ENCODE assay signal across 16 mouse cellular contexts in genomic region chr19:31199583-31199982, GRCm38 (mm10).
DNase-seq lines count a peak whose midpoint lies in the region; ATAC-seq lines count a peak whose summit lies in the region.
"Had no signal": no experiment of that assay in that cellular context is flagged by ENCODE, and none has a peak within 500 bp of the region (broad histone marks: within the 10 kb centered on the region; RNA-seq: fewer than 3 reads in every experiment).

No protein-coding gene starts in this region.

- WGBS in intestine, embryonic 14.5 days = 27% methylated on average over 5 of the region's 5 CpGs
- 35% methylated on average over 5 of the region's 5 CpGs for WGBS in intestine, embryonic 15.5 days

- no peaks in the 10 kb centered on the region for H3K27me3 ChIP-seq in intestine, embryonic 14.5 days (replicated peaks; ENCODE audit: control insufficient read depth, insufficient read depth, low read length)
- H3K27me3 ChIP-seq in intestine, embryonic 15.5 days (replicated peaks) = no peaks in the 10 kb centered on the region
- H3K27me3 ChIP-seq: embryonic facial prominence, embryonic 15.5 days; forebrain, embryonic 12.5 days; hindbrain, embryonic 15.5 days; midbrain, embryonic 12.5 days had no signal

- no peaks in the 10 kb centered on the region for H3K36me3 ChIP-seq in intestine, embryonic 14.5 days (ENCODE audit: control insufficient read depth, insufficient read depth, low read length)
- H3K36me3 ChIP-seq in intestine, embryonic 15.5 days = no peaks in the 10 kb centered on the region
- H3K36me3 ChIP-seq: embryonic facial prominence, embryonic 15.5 days; forebrain, embryonic 12.5 days; hindbrain, embryonic 15.5 days; midbrain, embryonic 12.5 days had no signal

- no peak overlapping the region for H3K9ac ChIP-seq in intestine, embryonic 14.5 days (ENCODE audit: low read length)
- no peak overlapping the region for H3K9ac ChIP-seq in intestine, embryonic 15.5 days
- H3K9ac ChIP-seq: embryonic facial prominence, embryonic 15.5 days; forebrain, embryonic 12.5 days; hindbrain, embryonic 15.5 days; midbrain, embryonic 12.5 days had no signal

- no peak overlapping the region for H3K4me3 ChIP-seq in intestine, embryonic 14.5 days (ENCODE audit: low read depth, low read length)
- no peak overlapping the region for H3K4me3 ChIP-seq in intestine, embryonic 15.5 days (replicated peaks)
- H3K4me3 ChIP-seq: embryonic facial prominence, embryonic 15.5 days; forebrain, embryonic 12.5 days; hindbrain, embryonic 15.5 days; midbrain, embryonic 12.5 days had no signal

- no peak for DNase-seq in intestine, embryonic 14.5 days (ENCODE audit: low spot score)
- peak; percentile 39 for DNase-seq in CD4-positive, CD25-positive, alpha-beta regulatory T cell, adult 2 months (ENCODE audit: low read depth, low spot score)
- DNase-seq in naive thymus-derived CD4-positive, alpha-beta T cell, adult 2 months (ENCODE audit: low read depth) = peak; percentile 49
- DNase-seq in embryo, embryonic 10.5 days (ENCODE audit: low spot score) = no peak
- DNase-seq in kidney, postnatal 10 days = no peak
- DNase-seq: cerebellum, postnatal 10 days; kidney, postnatal 14 days; layer of hippocampus, adult 9-11 months; right cerebral cortex, postnatal 4 days had no signal

- peak overlapping the region; percentile 47; the same call in 1 of the 2 replicates for H3K27ac ChIP-seq in intestine, embryonic 14.5 days (ENCODE audit: low read depth)
- H3K27ac ChIP-seq in intestine, embryonic 15.5 days = no peak overlapping the region
- H3K27ac ChIP-seq: embryonic facial prominence, embryonic 15.5 days; forebrain, embryonic 12.5 days; hindbrain, embryonic 15.5 days; midbrain, embryonic 12.5 days had no signal

- H3K4me1 ChIP-seq in intestine, embryonic 14.5 days (replicated peaks; ENCODE audit: control insufficient read depth, insufficient read depth, low read length) = peaks cover 4% of the 10 kb centered on the region
- no peaks in the 10 kb centered on the region for H3K4me1 ChIP-seq in intestine, embryonic 15.5 days (replicated peaks)
- H3K4me1 ChIP-seq: embryonic facial prominence, embryonic 15.5 days; hindbrain, embryonic 15.5 days had no signal

- H3K4me2 ChIP-seq in intestine, embryonic 14.5 days (ENCODE audit: low read length) = peak overlapping the region; percentile 13; the same call in 1 of the 2 replicates
- H3K4me2 ChIP-seq in intestine, embryonic 15.5 days (replicated peaks) = no peak overlapping the region
- H3K4me2 ChIP-seq: embryonic facial prominence, embryonic 15.5 days; forebrain, embryonic 12.5 days; hindbrain, embryonic 15.5 days; midbrain, embryonic 12.5 days had no signal

- no peaks in the 10 kb centered on the region for H3K9me3 ChIP-seq in intestine, embryonic 14.5 days (ENCODE audit: control insufficient read depth, low read length)
- H3K9me3 ChIP-seq in intestine, embryonic 15.5 days = no peaks in the 10 kb centered on the region
- H3K9me3 ChIP-seq: embryonic facial prominence, embryonic 15.5 days; forebrain, embryonic 12.5 days; hindbrain, embryonic 15.5 days; midbrain, embryonic 12.5 days had no signal

- ATAC-seq in intestine, embryonic 14.5 days (replicated peaks; ENCODE audit: low FRiP score, low TSS enrichment, low read depth) = no peak
- ATAC-seq in intestine, embryonic 15.5 days = no peak
- ATAC-seq in common myeloid progenitor, adult 5-6 weeks (replicated peaks; ENCODE audit: low read depth, poor library complexity, severe bottlenecking) = peak; percentile 81
- ATAC-seq: lung, postnatal 0 days had no signal

Comparison
In these comparisons a context has a peak if more than half of its experiments do, and no peak if none do; other contexts are left out.
1. DNase-seq: peak in CD4-positive, CD25-positive, alpha-beta regulatory T cell, adult 2 months (single experiment) and naive thymus-derived CD4-positive, alpha-beta T cell, adult 2 months (single experiment); none in intestine, embryonic 14.5 days (single experiment), embryo, embryonic 10.5 days (single experiment) and kidney, postnatal 10 days (single experiment).